Mouse (Mus musculus) mouse embryonic stem cell (cell line): ENCODE results near the gene Lama2.

Experiments
- in situ Hi-C, 2 experiments: fragments of 300-500 bp; cut with MboI; formaldehyde crosslinking; loops; 1 replicate in 1 of 2; 3 replicates in 1 of 2; pipeline ENCODE4 v1.14.3; 2019 to 2020; ENCODE audit warnings: low sequenced_read_pairs in 2 of 2, low pct_unique_long_range_greater_than_20kb in 1 of 2, mixed read lengths in 1 of 2; ENCODE audit not compliant: unreplicated experiment in 1 of 2

Gene Lama2

DNA sequence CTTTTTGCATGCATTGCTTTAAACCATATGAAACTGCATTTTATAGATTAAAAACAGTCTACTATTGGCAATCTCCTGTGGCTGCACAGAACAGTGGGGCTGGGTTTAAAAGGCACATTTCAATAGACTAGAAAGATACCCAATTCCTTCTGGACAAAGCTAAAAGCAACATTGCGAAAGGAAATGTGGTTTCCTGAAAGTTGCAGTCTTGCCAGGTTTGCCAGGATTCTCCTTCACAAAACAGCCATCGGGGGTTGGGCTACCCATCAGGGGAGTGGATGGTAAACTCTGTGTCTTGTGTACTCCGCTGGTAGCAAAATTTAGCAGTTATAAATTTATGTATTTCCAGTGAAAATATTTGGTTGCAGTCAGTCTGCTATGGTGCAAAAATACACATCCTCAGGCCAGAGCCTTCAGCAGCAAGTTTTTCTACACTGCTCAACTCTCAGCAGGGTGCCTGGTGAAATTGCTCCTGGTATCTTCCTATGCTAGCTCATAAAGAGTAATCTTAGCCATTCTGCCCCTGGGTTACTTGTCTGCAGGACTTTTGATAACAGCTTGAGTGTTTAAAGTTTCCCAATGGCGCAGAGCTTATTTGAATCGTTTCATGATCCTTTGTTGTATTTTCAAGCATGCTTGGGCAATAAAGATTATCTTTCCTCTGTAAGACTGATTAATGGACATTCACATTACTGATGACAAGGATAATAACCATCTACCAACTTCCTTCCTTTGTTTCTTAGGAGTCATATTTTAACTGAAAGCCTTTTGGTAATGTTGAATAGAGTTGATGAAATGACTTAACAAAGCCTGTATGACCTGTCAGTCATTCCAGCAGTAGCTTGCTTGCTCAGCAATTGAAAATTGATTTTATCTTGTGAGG is 205.7 kb downstream of the Lama2 start:
- in situ Hi-C loops = no loop called here

- in situ Hi-C loops = no loop called here
Observed at GRCm38 (mm10) chr10:27390753-27391152, 228.8 kb downstream of the Lama2 start.

- in situ Hi-C loops = no loop called here
Observed at GRCm38 (mm10) chr10:27387531-27387930, 232.0 kb downstream of the Lama2 start.

DNA sequence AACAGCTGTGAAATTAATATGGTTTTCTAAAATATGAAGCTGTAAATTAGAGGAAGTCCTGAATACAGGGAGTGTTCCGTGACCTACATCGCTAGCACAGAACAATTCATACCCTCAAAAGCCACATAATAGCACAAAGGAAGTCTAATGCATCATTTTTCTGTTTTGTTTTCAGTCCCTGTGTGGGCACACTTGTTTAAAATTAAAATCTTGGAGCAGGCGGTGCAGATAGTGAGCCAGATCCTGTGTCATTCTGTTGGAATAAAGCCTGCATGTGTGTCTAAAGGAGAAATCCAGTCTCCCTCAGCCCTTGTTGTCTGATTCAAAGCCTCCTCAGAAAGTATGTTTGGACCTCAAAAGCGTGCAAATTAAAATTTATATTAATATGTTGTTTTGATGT is 234.9 kb downstream of the Lama2 start:
- in situ Hi-C loops = no loop called here

GRCm38 (mm10) chr10:27382887-27383609 is 236.5 kb downstream of the Lama2 start:
- in situ Hi-C loops = no loop called here

- in situ Hi-C loops = no loop called here
Observed at GRCm38 (mm10) chr10:27378286-27378685, 241.3 kb downstream of the Lama2 start.

- in situ Hi-C loops = no loop called here
Observed at GRCm38 (mm10) chr10:27344278-27344677, 275.3 kb downstream of the Lama2 start.

- in situ Hi-C loops = no loop called here
Observed at GRCm38 (mm10) chr10:27322410-27322990, 297.1 kb downstream of the Lama2 start.

- in situ Hi-C loops = no loop called here
Observed at GRCm38 (mm10) chr10:27307444-27307843, 312.1 kb downstream of the Lama2 start.

- in situ Hi-C loops = no loop called here
Observed at GRCm38 (mm10) chr10:27305301-27305700, 314.3 kb downstream of the Lama2 start.

GRCm38 (mm10) chr10:27285098-27285860 is 334.3 kb downstream of the Lama2 start:
- in situ Hi-C loops = no loop called here

GRCm38 (mm10) chr10:27267432-27267831 is 352.1 kb downstream of the Lama2 start:
- in situ Hi-C loops = no loop called here

GRCm38 (mm10) chr10:27265812-27266211 is 353.7 kb downstream of the Lama2 start:
- in situ Hi-C loops = no loop called here

- in situ Hi-C loops = no loop called here
Observed at GRCm38 (mm10) chr10:27264713-27265112, 354.8 kb downstream of the Lama2 start.

DNA sequence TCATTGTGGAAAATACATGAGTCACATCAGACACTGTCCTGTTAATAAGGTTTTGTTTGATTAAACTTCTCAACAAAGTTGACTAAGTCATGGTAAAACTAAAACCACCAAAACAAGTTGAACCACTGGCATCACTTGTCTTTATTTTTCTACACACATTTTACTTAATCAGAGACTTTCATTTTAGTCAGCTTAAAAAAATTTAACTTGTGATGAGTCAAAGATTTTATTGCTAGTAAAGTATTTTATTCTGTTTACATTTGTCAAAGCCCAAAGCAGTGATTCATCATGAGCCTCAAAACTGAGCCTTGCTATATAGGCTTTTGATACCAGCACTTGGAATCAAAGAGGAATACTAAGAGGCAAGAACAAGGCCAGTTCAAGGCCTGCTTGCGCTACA is 369.8 kb downstream of the Lama2 start:
- in situ Hi-C loops = no loop called here

GRCm38 (mm10) chr10:27234755-27235154 is 384.8 kb downstream of the Lama2 start:
- in situ Hi-C loops = no loop called here

- in situ Hi-C loops = no loop called here
Observed at GRCm38 (mm10) chr10:27233577-27233976, 386.0 kb downstream of the Lama2 start.

DNA sequence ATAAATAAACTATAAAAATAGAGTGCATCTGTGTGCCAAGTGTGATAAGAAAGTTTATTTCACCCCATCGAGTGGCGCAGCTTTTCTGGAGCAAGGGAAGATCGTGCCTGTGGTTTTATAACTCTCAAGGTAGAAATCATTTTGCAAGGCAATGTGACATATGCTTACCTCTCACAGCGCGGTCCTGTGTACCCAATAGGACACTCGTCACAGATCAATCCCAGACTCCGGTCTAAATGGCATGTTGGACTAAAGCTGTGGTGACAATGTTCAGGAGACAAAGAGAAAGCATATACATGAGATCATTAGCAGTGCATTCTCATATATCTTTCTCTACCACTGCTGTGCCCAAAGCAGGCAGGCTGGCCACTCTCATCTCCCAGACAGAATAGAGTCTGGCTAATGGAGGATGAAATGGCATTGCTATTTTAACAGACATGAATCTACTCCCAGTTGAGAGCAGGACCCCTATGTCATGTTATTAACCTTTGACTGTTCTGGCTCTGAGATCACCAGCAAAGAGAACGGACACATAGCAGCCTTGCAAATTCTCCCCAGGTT is 395.7 kb downstream of the Lama2 start:
- in situ Hi-C loops = no loop called here
